Mouse (Mus musculus) liver, postnatal 0 days (tissue): ENCODE data around the gene Tmem106a. TPM values are rescaled to one million over a fixed set of nuclear protein-coding genes. Genes with fewer than 3 reads are reported as not detected.
"Not testable (repeated sequence)": the region's sequence is repeated elsewhere in the genome, so short reads cannot be mapped to it uniquely, and the experiment has no call there.

Source experiments
- ATAC-seq: fragments of 200-750 bp; cut with Nextera tagmentation; 2 replicates; pipeline ENCODE4 v1.8.0; 2017; ENCODE audit warnings: mild to moderate bottlenecking, moderate library complexity
- DNase-seq: peaks from one replicate; pipeline ENCODE4 v3.0.0-alpha.2; 2016
- H3K27ac ChIP-seq: fragments of 300-500 bp; sonication (generic); 2 replicates; pipeline ENCODE4 v1.5.1; 2014; ENCODE audit warnings: antibody characterized with exemption, moderate library complexity, mild to moderate bottlenecking, low read depth
- H3K27me3 ChIP-seq: fragments of 300-500 bp; sonication (generic); 2 replicates; pipeline ENCODE4 v1.6.1; 2014; ENCODE audit warnings: low read length, control low read depth, mixed read lengths; ENCODE audit not compliant: insufficient read depth
- H3K36me3 ChIP-seq: fragments of 300-500 bp; sonication (generic); replicated peaks from 2 replicates; pipeline ENCODE4 v1.6.1; 2014; ENCODE audit warnings: mild to moderate bottlenecking, control low read depth, low read length, moderate library complexity, mixed read lengths; ENCODE audit not compliant: insufficient read depth
- H3K4me1 ChIP-seq: fragments of 300-500 bp; sonication (generic); 2 replicates; pipeline ENCODE4 v1.6.1; 2014; ENCODE audit warnings: antibody characterized with exemption, mild to moderate bottlenecking, control low read depth; ENCODE audit not compliant: insufficient read depth
- H3K4me2 ChIP-seq: fragments of 300-500 bp; sonication (generic); 2 replicates; pipeline ENCODE4 v1.6.1; 2014; ENCODE audit warnings: low read depth, mild to moderate bottlenecking, low read length, moderate library complexity, mixed read lengths
- H3K4me3 ChIP-seq: fragments of 300-500 bp; sonication (generic); 2 replicates; pipeline ENCODE4 v1.5.1; 2014; ENCODE audit warnings: low read depth, low read length
- H3K9ac ChIP-seq: fragments of 300-500 bp; sonication (generic); replicated peaks from 2 replicates; pipeline ENCODE4 v1.6.1; 2014; ENCODE audit warnings: mild to moderate bottlenecking, moderate library complexity
- H3K9me3 ChIP-seq: fragments of 300-500 bp; sonication (generic); 2 replicates; pipeline ENCODE4 v1.6.1; 2016; ENCODE audit warnings: mild to moderate bottlenecking, control low read depth, low read length, mixed read lengths
- CTCF ChIP-seq: sonication (generic); IDR thresholded peaks from 2 replicates; pipeline ENCODE4 v1.5.1; 2016; ENCODE audit warnings: antibody characterized with exemption, low read depth
- EP300 ChIP-seq: IDR thresholded peaks from 2 replicates; pipeline ENCODE4 v1.6.1; 2016; ENCODE audit warnings: antibody characterized with exemption, low read depth, mild to moderate bottlenecking
- WGBS: fragments of 180-500 bp; shearing (Covaris S2); extraction: QIAGEN DNeasy Blood & Tissue Kit; methylation state at CpG from one replicate; pipeline ENCODE4 v1.1.7; 2014; ENCODE audit not compliant: insufficient replicate concordance; 5-methylcytosine and 5-hydroxymethylcytosine counted together
- polyA plus RNA-seq: library from polyadenylated mRNA; unstranded; fragments of >200 nt; fragmentation: Nextera tagmentation; extraction: Ambion mirVana; gene quantifications from 2 replicates; pipeline ENCODE4 v1.2.1, GENCODE M21; 2015

The Tmem106a gene
- polyA plus RNA-seq, 1 experiment from 2014 or later, result 10.8 TPM

GRCm38 (mm10) chr11:101576116-101576515, 5.9 kb upstream of the Tmem106a start:
- H3K36me3 ChIP-seq, result peaks cover 88% of the 10 kb centered on the region
- no peak overlapping the region for H3K4me3 ChIP-seq
- no peak overlapping the region for H3K9ac ChIP-seq
- no peaks in the 10 kb centered on the region for H3K27me3 ChIP-seq
- ATAC-seq (0 out of 2 replicates have a peak, but pooled peaks have one; percentile 28), DNase-seq (no peak)
- TF ChIP-seq CTCF, result peak; percentile 41
- TF ChIP-seq EP300, result no peak
- no peak overlapping the region for H3K4me2 ChIP-seq
- H3K9me3 ChIP-seq, result no peaks in the 10 kb centered on the region
- no peaks in the 10 kb centered on the region for H3K4me1 ChIP-seq
- WGBS, result 78% methylated on average over 6 of the region's 6 CpGs
- no peak overlapping the region for H3K27ac ChIP-seq

- 61% methylated on average over 6 of the region's 6 CpGs for WGBS
- H3K4me1 ChIP-seq, result peaks cover 12% of the 10 kb centered on the region
- no peak for TF ChIP-seq EP300
- TF ChIP-seq CTCF, result no peak
- ATAC-seq (no peak), DNase-seq (no peak)
- no peak overlapping the region for H3K4me3 ChIP-seq
- no peaks in the 10 kb centered on the region for H3K27me3 ChIP-seq
- H3K27ac ChIP-seq, result peak overlapping the region; percentile 76; the same call in 1 of the 2 replicates
- peaks cover 50% of the 10 kb centered on the region for H3K36me3 ChIP-seq
- H3K9me3 ChIP-seq, result no peaks in the 10 kb centered on the region
- no peak overlapping the region for H3K4me2 ChIP-seq
- no peak overlapping the region for H3K9ac ChIP-seq
Observed at GRCm38 (mm10) chr11:101581081-101581764, 819 bp upstream of the Tmem106a start.

- no peak overlapping the region for H3K27ac ChIP-seq
- TF ChIP-seq CTCF, result no peak
- TF ChIP-seq EP300, result no peak
- 89% methylated on average over 2 of the region's 2 CpGs for WGBS
- no peaks in the 10 kb centered on the region for H3K27me3 ChIP-seq
- H3K36me3 ChIP-seq, result peaks cover 40% of the 10 kb centered on the region
- no peak for ATAC-seq
- no peak overlapping the region; the same call in 1 of the 2 replicates for H3K4me2 ChIP-seq
- H3K9ac ChIP-seq, result no peak overlapping the region
- H3K4me3 ChIP-seq, result no peak overlapping the region
- peaks cover 12% of the 10 kb centered on the region for H3K4me1 ChIP-seq
- no peak for DNase-seq
- no peaks in the 10 kb centered on the region for H3K9me3 ChIP-seq
Observed at GRCm38 (mm10) chr11:101583205-101583604, 1.2 kb downstream of the Tmem106a start.

GRCm38 (mm10) chr11:101585031-101585430, 3.0 kb downstream of the Tmem106a start:
- H3K4me2 ChIP-seq, DNase-seq, H3K4me3 ChIP-seq, H3K27ac ChIP-seq, H3K9me3 ChIP-seq, ATAC-seq, H3K9ac ChIP-seq, H3K27me3 ChIP-seq: not testable (repeated sequence)
- Histone ChIP-seq H3K4me1 (peaks cover 18% of the 10 kb centered on the region), H3K36me3 (peaks cover 35% of the 10 kb centered on the region)
- WGBS, result 96% methylated on average over 1 of the region's 1 CpGs

GRCm38 (mm10) chr11:101585805-101586204, 3.8 kb downstream of the Tmem106a start:
- H3K36me3 ChIP-seq, result peaks cover 35% of the 10 kb centered on the region
- 74% methylated on average over 4 of the region's 4 CpGs for WGBS
- ATAC-seq, result no peak

GRCm38 (mm10) chr11:101587676-101588075, 5.6 kb downstream of the Tmem106a start:
- Histone ChIP-seq H3K4me3 (no peak overlapping the region), H3K4me2 (no peak overlapping the region), H3K27ac (peak overlapping the region; percentile 39; the same call in 1 of the 2 replicates), H3K27me3 (no peaks in the 10 kb centered on the region), H3K9me3 (no peaks in the 10 kb centered on the region), H3K4me1 (peaks cover 6% of the 10 kb centered on the region), H3K36me3 (peaks cover 27% of the 10 kb centered on the region), H3K9ac (no peak overlapping the region)
- TF ChIP-seq EP300, result no peak
- no peak for TF ChIP-seq CTCF
- ATAC-seq (peak; percentile 51), DNase-seq (peak; percentile 26)
- 71% methylated on average over 10 of the region's 10 CpGs for WGBS

More at GRCm38 (mm10) chr11:101585805-101586204, 3.8 kb downstream of the Tmem106a start:
- Histone ChIP-seq H3K4me1 (peaks cover 18% of the 10 kb centered on the region), H3K9me3 (no peaks in the 10 kb centered on the region), H3K4me2 (no peak overlapping the region), H3K9ac (no peak overlapping the region), H3K27ac (no peak overlapping the region), H3K4me3 (no peak overlapping the region), H3K27me3 (no peaks in the 10 kb centered on the region)
- DNase-seq, result no peak
- TF ChIP-seq EP300 (no peak), CTCF (no peak)
